Mouse (Mus musculus): ENCODE data around the gene Acly. TPM values are rescaled to one million over a fixed set of nuclear protein-coding genes. Genes with fewer than 3 reads are reported as not detected.

The Acly gene
- polyA plus RNA-seq, 1 experiment, result 57.4 TPM

DNA sequence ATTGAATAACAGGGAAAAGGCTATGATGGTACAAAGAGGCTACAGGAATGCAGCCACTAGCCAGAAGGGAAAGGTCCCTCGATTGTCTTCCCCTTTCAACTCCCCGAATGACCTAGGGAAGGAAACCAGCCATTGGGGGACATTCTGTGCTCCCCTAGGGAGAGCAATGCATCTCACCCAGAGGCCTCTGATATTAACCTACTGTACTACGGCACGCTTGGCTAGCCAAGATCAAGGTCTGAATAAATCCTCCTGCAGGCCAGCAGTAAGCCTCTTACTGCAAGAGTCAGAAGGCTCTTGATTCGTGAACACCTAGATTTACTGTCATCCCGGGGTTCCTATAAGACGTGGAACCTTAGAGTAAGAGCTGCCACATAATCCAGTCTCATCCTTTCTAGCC lies 27.1 kb downstream of the Acly start:
- TF ChIP-seq POLR2A (IDR thresholded peaks at IDR 0.05; ENCODE audit: low read depth, low read length) (no peak), CTCF (IDR thresholded peaks at IDR 0.05; ENCODE audit: extremely low read depth, insufficient read depth, insufficient read length, insufficient replicate concordance) (no peak)
- no peak overlapping the region for H3K27ac ChIP-seq (ENCODE audit: insufficient read depth, low read length)
- H3K27me3 ChIP-seq (ENCODE audit: control insufficient read depth, insufficient read depth, low read length), result no peaks in the 10 kb centered on the region
- H3K36me3 ChIP-seq (ENCODE audit: control insufficient read depth, insufficient read depth, low read length), result peaks cover 51% of the 10 kb centered on the region
- WGBS, result 73% methylated on average over 7 of the region's 7 CpGs
- no peaks in the 10 kb centered on the region for H3K4me1 ChIP-seq (ENCODE audit: control insufficient read depth, insufficient read depth, insufficient read length)
- H3K4me3 ChIP-seq (ENCODE audit: extremely low read depth, insufficient read depth, insufficient read length), result no peak overlapping the region
- no peak for DNase-seq (ENCODE audit: low read depth in 1 of 2, low spot score in 2 of 2)

DNA sequence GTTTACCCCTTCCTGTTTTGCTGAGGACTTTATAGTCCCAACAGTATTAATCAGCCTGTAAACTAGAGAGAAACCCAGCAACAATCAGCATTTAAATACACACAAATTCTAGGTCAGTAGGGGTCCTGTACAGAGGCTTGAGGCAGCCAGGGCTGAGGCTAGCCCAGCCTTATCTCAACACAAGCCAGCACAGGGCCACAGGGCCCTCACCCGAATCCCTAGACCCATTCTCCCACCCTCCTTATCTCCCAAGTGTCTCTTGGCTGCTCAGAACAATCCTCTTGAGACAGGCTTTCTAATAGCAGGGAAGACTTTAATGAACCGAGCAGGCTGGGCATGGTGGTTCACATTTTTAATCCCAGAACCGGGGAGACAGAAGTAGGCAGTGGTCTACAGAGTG lies 27.6 kb downstream of the Acly start:
- no peak for TF ChIP-seq CTCF (IDR thresholded peaks at IDR 0.05; ENCODE audit: extremely low read depth, insufficient read depth, insufficient read length, insufficient replicate concordance)
- no peak for DNase-seq (ENCODE audit: low read depth in 1 of 2, low spot score in 2 of 2)
- WGBS, result 84% methylated on average over 3 of the region's 3 CpGs
- Histone ChIP-seq H3K4me3 (ENCODE audit: extremely low read depth, insufficient read depth, insufficient read length) (no peak overlapping the region), H3K27ac (ENCODE audit: insufficient read depth, low read length) (no peak overlapping the region), H3K4me1 (ENCODE audit: control insufficient read depth, insufficient read depth, insufficient read length) (no peaks in the 10 kb centered on the region), H3K36me3 (ENCODE audit: control insufficient read depth, insufficient read depth, low read length) (peaks cover 51% of the 10 kb centered on the region), H3K27me3 (ENCODE audit: control insufficient read depth, insufficient read depth, low read length) (no peaks in the 10 kb centered on the region)

DNA sequence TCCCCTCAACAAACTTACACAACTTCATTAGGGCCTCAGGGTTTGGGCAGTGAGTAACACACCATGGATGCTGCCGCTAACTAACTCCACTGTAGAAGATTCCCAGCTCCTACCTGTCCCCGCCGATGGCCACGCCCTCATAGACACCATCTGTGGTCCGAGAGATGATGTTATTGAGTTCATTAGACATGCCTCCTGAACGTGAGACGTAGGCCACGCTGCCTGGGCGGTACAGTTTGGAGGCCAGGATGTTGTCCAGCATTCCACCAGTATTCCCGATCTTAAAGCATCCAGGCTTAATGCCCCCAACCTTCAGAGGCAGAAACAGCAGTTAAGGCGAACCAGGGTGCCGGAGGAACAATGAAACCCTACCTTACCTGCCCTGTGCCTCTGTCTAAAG lies 34.0 kb downstream of the Acly start:
- peak overlapping the region; percentile 21; the same call in 1 of the 2 replicates for H3K4me3 ChIP-seq (ENCODE audit: extremely low read depth, insufficient read depth, insufficient read length)
- H3K4me1 ChIP-seq (ENCODE audit: control insufficient read depth, insufficient read depth, insufficient read length), result no peaks in the 10 kb centered on the region
- WGBS, result 92% methylated on average over 12 of the region's 12 CpGs
- TF ChIP-seq POLR2A (IDR thresholded peaks at IDR 0.05; ENCODE audit: low read depth, low read length) (no peak), CTCF (IDR thresholded peaks at IDR 0.05; ENCODE audit: extremely low read depth, insufficient read depth, insufficient read length, insufficient replicate concordance) (no peak)
- no peak for DNase-seq (ENCODE audit: low read depth in 1 of 2, low spot score in 2 of 2)
- H3K27ac ChIP-seq (ENCODE audit: insufficient read depth, low read length), result peak overlapping the region; percentile 1; the same call in 1 of the 2 replicates
- no peaks in the 10 kb centered on the region for H3K27me3 ChIP-seq (ENCODE audit: control insufficient read depth, insufficient read depth, low read length)
- peaks cover 39% of the 10 kb centered on the region for H3K36me3 ChIP-seq (ENCODE audit: control insufficient read depth, insufficient read depth, low read length)

DNA sequence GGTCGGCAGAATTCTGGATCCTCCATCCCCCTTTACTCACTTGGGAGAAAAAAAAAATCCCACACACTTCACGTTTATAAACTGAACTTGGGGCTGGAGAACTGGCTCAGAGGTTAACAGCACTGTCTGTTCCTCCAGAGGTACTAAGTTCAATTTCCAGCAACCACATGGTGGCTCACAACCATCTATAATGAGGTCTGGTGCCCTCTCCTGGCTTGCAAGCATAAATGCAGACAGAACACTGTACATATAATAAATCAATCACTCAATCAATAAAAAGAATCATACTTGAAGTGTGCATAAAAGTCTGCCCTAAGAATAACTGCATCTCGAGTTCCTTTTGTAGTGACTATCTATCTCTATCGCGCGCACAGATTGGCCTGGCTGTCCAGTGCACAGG lies 36.8 kb downstream of the Acly start:
- Histone ChIP-seq H3K4me3 (ENCODE audit: extremely low read depth, insufficient read depth, insufficient read length) (no peak overlapping the region), H3K27ac (ENCODE audit: insufficient read depth, low read length) (no peak overlapping the region), H3K4me1 (ENCODE audit: control insufficient read depth, insufficient read depth, insufficient read length) (no peaks in the 10 kb centered on the region), H3K27me3 (ENCODE audit: control insufficient read depth, insufficient read depth, low read length) (no peaks in the 10 kb centered on the region), H3K36me3 (ENCODE audit: control insufficient read depth, insufficient read depth, low read length) (peaks cover 27% of the 10 kb centered on the region)
- whole genome bisulfite sequencing, result 86% methylated on average over 6 of the region's 6 CpGs
- peak in 1 of 2 experiments; percentile 10 for DNase-seq (ENCODE audit: low read depth in 1 of 2, low spot score in 2 of 2)
- TF ChIP-seq CTCF (IDR thresholded peaks at IDR 0.05; ENCODE audit: extremely low read depth, insufficient read depth, insufficient read length, insufficient replicate concordance) (no peak), POLR2A (IDR thresholded peaks at IDR 0.05; ENCODE audit: low read depth, low read length) (no peak)

DNA sequence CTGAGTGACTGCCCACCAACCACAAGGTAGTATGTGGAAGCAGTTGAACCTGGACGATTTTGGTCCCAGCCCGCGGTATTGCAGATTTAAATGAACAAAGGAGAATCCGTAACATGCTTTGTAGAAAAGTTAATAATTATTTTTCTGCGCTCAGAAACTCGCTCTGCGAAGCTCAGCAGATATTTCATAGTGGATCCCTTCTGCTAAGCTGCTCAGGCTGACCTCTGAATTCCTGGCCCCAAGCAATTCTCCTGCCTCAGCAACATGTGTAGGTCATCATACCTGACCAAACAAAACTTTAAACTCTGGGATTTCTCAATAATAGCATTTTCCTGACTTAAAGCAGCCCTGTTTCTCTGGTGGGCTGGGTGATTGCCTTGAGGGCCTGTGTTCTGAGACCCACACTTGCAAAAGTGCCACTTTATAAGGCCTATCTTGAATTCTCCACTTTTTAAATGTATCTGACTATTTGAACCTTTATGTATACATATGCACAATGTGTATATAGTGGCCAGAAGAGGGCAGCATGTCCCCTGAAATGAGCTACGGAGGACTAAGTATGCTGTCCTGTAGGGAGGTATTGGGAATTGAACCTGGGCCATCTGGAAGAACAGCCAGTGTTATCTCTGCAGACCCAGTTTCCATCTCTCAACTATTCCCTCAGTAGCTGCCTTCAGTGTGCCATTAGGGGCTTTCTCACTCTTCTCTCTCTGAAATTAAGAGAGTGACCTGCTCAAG lies 41.8 kb downstream of the Acly start:
- TF ChIP-seq CTCF (IDR thresholded peaks at IDR 0.05; ENCODE audit: extremely low read depth, insufficient read depth, insufficient read length, insufficient replicate concordance) (peak; percentile 7; the same call in 1 of the 2 replicates), POLR2A (IDR thresholded peaks at IDR 0.05; ENCODE audit: low read depth, low read length) (no peak)
- WGBS, result 86% methylated on average over 8 of the region's 8 CpGs
- H3K4me1 ChIP-seq (ENCODE audit: control insufficient read depth, insufficient read depth, insufficient read length), result no peaks in the 10 kb centered on the region
- no peak overlapping the region for H3K27ac ChIP-seq (ENCODE audit: insufficient read depth, low read length)
- H3K27me3 ChIP-seq (ENCODE audit: control insufficient read depth, insufficient read depth, low read length), result no peaks in the 10 kb centered on the region
- peaks cover 23% of the 10 kb centered on the region for H3K36me3 ChIP-seq (ENCODE audit: control insufficient read depth, insufficient read depth, low read length)
- peak; percentile 26 to 41 for DNase-seq (ENCODE audit: low read depth in 1 of 2, low spot score in 2 of 2)
- H3K4me3 ChIP-seq (ENCODE audit: extremely low read depth, insufficient read depth, insufficient read length), result no peak overlapping the region

DNA sequence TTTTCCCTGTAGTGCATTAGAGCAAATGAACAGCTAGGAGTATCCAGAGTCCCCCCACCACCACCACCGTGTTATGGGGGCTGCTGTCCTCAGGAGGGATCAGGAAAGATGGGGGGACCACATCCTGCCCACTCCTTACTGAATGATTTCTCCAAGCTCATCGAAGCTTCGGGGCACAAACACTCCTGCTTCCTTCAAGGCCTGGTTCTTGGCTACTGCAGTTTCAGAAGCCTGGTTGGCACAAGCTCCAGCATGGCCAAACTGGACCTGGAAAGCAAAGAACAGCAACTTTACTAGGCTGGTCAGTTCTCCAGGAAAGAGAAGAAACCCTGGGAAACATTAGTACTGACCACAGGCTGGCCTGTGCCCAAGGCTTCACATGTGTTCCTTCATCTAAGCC lies 43.3 kb downstream of the Acly start:
- Histone ChIP-seq H3K27ac (ENCODE audit: insufficient read depth, low read length) (no peak overlapping the region), H3K4me3 (ENCODE audit: extremely low read depth, insufficient read depth, insufficient read length) (no peak overlapping the region), H3K27me3 (ENCODE audit: control insufficient read depth, insufficient read depth, low read length) (no peaks in the 10 kb centered on the region), H3K4me1 (ENCODE audit: control insufficient read depth, insufficient read depth, insufficient read length) (no peaks in the 10 kb centered on the region), H3K36me3 (ENCODE audit: control insufficient read depth, insufficient read depth, low read length) (peaks cover 27% of the 10 kb centered on the region)
- TF ChIP-seq CTCF (IDR thresholded peaks at IDR 0.05; ENCODE audit: extremely low read depth, insufficient read depth, insufficient read length, insufficient replicate concordance), result no peak
- TF ChIP-seq POLR2A (IDR thresholded peaks at IDR 0.05; ENCODE audit: low read depth, low read length), result no peak
- DNase-seq (ENCODE audit: low read depth in 1 of 2, low spot score in 2 of 2), result no peak
- 84% methylated on average over 3 of the region's 3 CpGs for WGBS

DNA sequence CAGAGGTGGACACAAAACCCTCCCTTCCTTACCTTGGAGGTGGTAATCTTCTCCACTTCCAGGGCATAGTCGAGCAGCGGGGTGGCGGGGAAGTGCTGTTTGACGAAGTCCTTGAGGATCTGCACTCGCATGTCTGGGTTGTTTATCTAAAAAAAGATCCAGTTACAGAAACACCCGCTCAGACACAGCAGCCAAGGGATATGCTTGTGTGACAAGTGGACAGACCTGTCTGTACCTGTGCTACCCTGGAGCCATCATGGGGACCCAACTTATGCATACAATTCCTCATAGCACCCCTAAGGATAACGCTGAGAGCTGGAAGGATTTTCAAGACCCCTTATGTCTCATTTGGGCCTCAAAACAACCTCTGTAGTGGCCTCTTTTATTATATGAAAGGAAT lies 48.6 kb downstream of the Acly start:
- TF ChIP-seq POLR2A (IDR thresholded peaks at IDR 0.05; ENCODE audit: low read depth, low read length), result no peak
- TF ChIP-seq CTCF (IDR thresholded peaks at IDR 0.05; ENCODE audit: extremely low read depth, insufficient read depth, insufficient read length, insufficient replicate concordance), result no peak
- WGBS, result 92% methylated on average over 7 of the region's 7 CpGs
- H3K27ac ChIP-seq (ENCODE audit: insufficient read depth, low read length), result no peak overlapping the region
- no peaks in the 10 kb centered on the region for H3K27me3 ChIP-seq (ENCODE audit: control insufficient read depth, insufficient read depth, low read length)
- H3K4me1 ChIP-seq (ENCODE audit: control insufficient read depth, insufficient read depth, insufficient read length), result no peaks in the 10 kb centered on the region
- no peak for DNase-seq (ENCODE audit: low read depth in 1 of 2, low spot score in 2 of 2)
- H3K36me3 ChIP-seq (ENCODE audit: control insufficient read depth, insufficient read depth, low read length), result peaks cover 39% of the 10 kb centered on the region
- H3K4me3 ChIP-seq (ENCODE audit: extremely low read depth, insufficient read depth, insufficient read length), result no peak overlapping the region
